Mouse (Mus musculus): Measurements from ENCODE around the gene Gle1.

DNA sequence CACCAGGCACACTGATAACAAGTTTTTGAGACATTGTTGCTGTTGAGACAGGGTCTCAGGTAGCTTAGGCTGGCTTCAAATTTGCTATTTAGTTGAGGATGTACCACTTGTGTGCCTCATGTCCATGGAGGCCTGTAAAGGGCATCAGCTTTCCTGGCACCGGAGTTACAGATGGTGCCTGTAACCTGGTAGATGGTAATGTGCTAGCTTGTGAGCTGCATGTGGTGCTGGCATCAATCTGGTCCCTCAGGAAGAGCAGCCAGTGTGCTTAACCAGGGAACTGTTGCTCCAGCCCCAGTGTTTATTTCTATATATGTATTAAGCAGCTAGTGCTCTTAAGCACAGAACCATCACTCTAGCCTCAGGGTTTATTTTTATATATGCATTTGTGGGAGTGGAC, 39.2 kb upstream of the Gle1 start:
- TF ChIP-seq CTCF (conservative IDR thresholded peaks at IDR 0.05; ENCODE audit: low read length): no peak
- no peak for TF ChIP-seq NANOG (IDR thresholded peaks at IDR 0.05; ENCODE audit: borderline replicate concordance, low read length)
